Mouse (Mus musculus) midbrain, embryonic 16.5 days (tissue): ENCODE data around the gene Pde8a. TPM values are rescaled to one million over a fixed set of nuclear protein-coding genes. Genes with fewer than 3 reads are reported as not detected.

Experiments
- ATAC-seq: fragments of 200-750 bp; cut with Nextera tagmentation; 2 replicates; pipeline ENCODE4 v1.8.0; 2017; ENCODE audit warnings: moderate TSS enrichment
- H3K27ac ChIP-seq: fragments of 300-500 bp; sonication (generic); 2 replicates; pipeline ENCODE4 v1.5.1; 2014; ENCODE audit warnings: mild to moderate bottlenecking, low read length, mixed read lengths
- H3K27me3 ChIP-seq: fragments of 300-500 bp; sonication (generic); 2 replicates; pipeline ENCODE4 v1.6.1; 2014; ENCODE audit warnings: low read depth, low read length, mixed read lengths; ENCODE audit not compliant: control insufficient read depth, insufficient read depth
- H3K36me3 ChIP-seq: fragments of 300-500 bp; sonication (generic); 2 replicates; pipeline ENCODE4 v1.6.1; 2014; ENCODE audit warnings: mild to moderate bottlenecking, low read length, moderate library complexity, mixed read lengths; ENCODE audit not compliant: control insufficient read depth, insufficient read depth
- H3K4me1 ChIP-seq: fragments of 300-500 bp; sonication (generic); 2 replicates; pipeline ENCODE4 v1.6.1; 2014; ENCODE audit warnings: mild to moderate bottlenecking, low read length, mixed read lengths; ENCODE audit not compliant: control insufficient read depth, insufficient read depth
- H3K4me2 ChIP-seq: fragments of 300-500 bp; sonication (generic); 2 replicates; pipeline ENCODE4 v1.6.1; 2014; ENCODE audit warnings: mild to moderate bottlenecking, low read length, mixed read lengths
- H3K4me3 ChIP-seq: fragments of 300-500 bp; sonication (generic); 2 replicates; pipeline ENCODE4 v1.5.1; 2014; ENCODE audit warnings: low read depth, mild to moderate bottlenecking, low read length, moderate library complexity, mixed read lengths
- H3K9ac ChIP-seq: fragments of 300-500 bp; sonication (generic); 2 replicates; pipeline ENCODE4 v1.6.1; 2014; ENCODE audit warnings: low read depth, low read length, mixed read lengths
- H3K9me3 ChIP-seq: fragments of 300-500 bp; sonication (generic); replicated peaks from 2 replicates; pipeline ENCODE4 v1.6.1; 2014; ENCODE audit warnings: mild to moderate bottlenecking, low read length, mixed read lengths; ENCODE audit not compliant: control insufficient read depth, poor library complexity, severe bottlenecking
- WGBS: fragments of 180-500 bp; shearing (Covaris S2); extraction: QIAGEN DNeasy Blood & Tissue Kit; methylation state at CpG from one replicate; pipeline ENCODE4 v1.1.7; 2014; 5-methylcytosine and 5-hydroxymethylcytosine counted together
- polyA plus RNA-seq: library from polyadenylated mRNA; unstranded; fragments of >200 nt; fragmentation: Nextera tagmentation; extraction: Ambion mirVana; gene quantifications from 2 replicates; pipeline ENCODE4 v1.2.1, GENCODE M21; 2015

Pde8a gene
- polyA plus RNA-seq, 1 experiment from 2014 or later: 1.6 TPM

- H3K4me3 ChIP-seq: no peak overlapping the region
These were observed 128.2 kb downstream of the Pde8a start for GRCm38 (mm10) chr7:81341563-81341962.

GRCm38 (mm10) chr7:81342356-81343094, 129.1 kb downstream of the Pde8a start:
- Histone ChIP-seq H3K4me2 (peak overlapping the region; percentile 92), H3K9ac (peak overlapping the region; percentile 89), H3K36me3 (peaks cover 6% of the 10 kb centered on the region), H3K9me3 (no peaks in the 10 kb centered on the region), H3K4me3 (0 out of 2 replicates have a peak overlapping the region, but pooled peaks have one; percentile 79), H3K4me1 (peaks cover 25% of the 10 kb centered on the region), H3K27me3 (no peaks in the 10 kb centered on the region), H3K27ac (no peak overlapping the region)
- WGBS: 76% methylated on average over 8 of the region's 8 CpGs
- no peak for ATAC-seq

More at GRCm38 (mm10) chr7:81341563-81341962, 128.2 kb downstream of the Pde8a start:
- Histone ChIP-seq H3K36me3 (peaks cover 6% of the 10 kb centered on the region), H3K9me3 (no peaks in the 10 kb centered on the region), H3K27me3 (no peaks in the 10 kb centered on the region), H3K4me1 (peaks cover 25% of the 10 kb centered on the region), H3K27ac (no peak overlapping the region), H3K4me2 (no peak overlapping the region), H3K9ac (no peak overlapping the region)
- 48% methylated on average over 3 of the region's 3 CpGs for WGBS
- no peak for ATAC-seq

GRCm38 (mm10) chr7:81343316-81343715, 129.9 kb downstream of the Pde8a start:
- Histone ChIP-seq H3K9ac (peak overlapping the region; percentile 89), H3K27me3 (no peaks in the 10 kb centered on the region), H3K9me3 (no peaks in the 10 kb centered on the region), H3K27ac (no peak overlapping the region), H3K4me3 (peak overlapping the region; percentile 79), H3K4me2 (peak overlapping the region; percentile 92), H3K36me3 (peaks cover 6% of the 10 kb centered on the region), H3K4me1 (peaks cover 25% of the 10 kb centered on the region)
- no peak for ATAC-seq
- WGBS: 41% methylated on average over 8 of the region's 8 CpGs

- 16% methylated on average over 10 of the region's 10 CpGs for WGBS
- no peak for ATAC-seq
- H3K4me3 ChIP-seq: peak overlapping the region; percentile 79
These were observed 130.4 kb downstream of the Pde8a start for GRCm38 (mm10) chr7:81343831-81344230.

GRCm38 (mm10) chr7:81344544-81345446, 131.4 kb downstream of the Pde8a start, which contains the start of gene Rps17:
Gene Rps17, minus strand, starts transcription at chr7:81345254.
- peak; percentile 92 for ATAC-seq
- H3K9me3 ChIP-seq: no peaks in the 10 kb centered on the region
- peaks cover 6% of the 10 kb centered on the region for H3K36me3 ChIP-seq
- H3K9ac ChIP-seq: peak within 1 kb of the TSS; percentile 89
- H3K4me2 ChIP-seq: peak within 1 kb of the TSS; percentile 92
- peak within 1 kb of the TSS; percentile 72 for H3K27ac ChIP-seq
- peaks cover 25% of the 10 kb centered on the region for H3K4me1 ChIP-seq
- peak within 1 kb of the TSS; percentile 79 for H3K4me3 ChIP-seq
- H3K27me3 ChIP-seq: no peaks in the 10 kb centered on the region
- WGBS: under 1% methylated on average over 84 of the region's 85 CpGs

More at GRCm38 (mm10) chr7:81343831-81344230, 130.4 kb downstream of the Pde8a start:
- no peaks in the 10 kb centered on the region for H3K27me3 ChIP-seq
- peak overlapping the region; percentile 89 for H3K9ac ChIP-seq
- H3K4me1 ChIP-seq: peaks cover 25% of the 10 kb centered on the region
- no peak overlapping the region for H3K27ac ChIP-seq
- no peaks in the 10 kb centered on the region for H3K9me3 ChIP-seq
- H3K4me2 ChIP-seq: peak overlapping the region; percentile 92
- H3K36me3 ChIP-seq: peaks cover 6% of the 10 kb centered on the region

GRCm38 (mm10) chr7:81345447-81346170, 132.2 kb downstream of the Pde8a start:
- peak overlapping the region; percentile 45 for H3K27ac ChIP-seq
- 62% methylated on average over 15 of the region's 15 CpGs for WGBS
- 0 out of 2 replicates have a peak, but pooled peaks have one; percentile 18 for ATAC-seq

GRCm38 (mm10) chr7:81348206-81348605, 134.8 kb downstream of the Pde8a start:
- H3K4me3 ChIP-seq: no peak overlapping the region

More at GRCm38 (mm10) chr7:81345447-81346170, 132.2 kb downstream of the Pde8a start:
- Histone ChIP-seq H3K9me3 (no peaks in the 10 kb centered on the region), H3K4me3 (peak overlapping the region; percentile 79), H3K36me3 (peaks cover 4% of the 10 kb centered on the region), H3K4me2 (peak overlapping the region; percentile 57), H3K27me3 (no peaks in the 10 kb centered on the region; the same call in 1 of the 2 replicates), H3K9ac (peak overlapping the region; percentile 60), H3K4me1 (peaks cover 25% of the 10 kb centered on the region)

GRCm38 (mm10) chr7:81351826-81352225, 138.4 kb downstream of the Pde8a start:
- no peak overlapping the region for H3K4me2 ChIP-seq
- no peaks in the 10 kb centered on the region for H3K4me1 ChIP-seq
- H3K9ac ChIP-seq: no peak overlapping the region
- no peaks in the 10 kb centered on the region; the same call in 1 of the 2 replicates for H3K27me3 ChIP-seq
- WGBS: 83% methylated on average over 4 of the region's 4 CpGs
- H3K4me3 ChIP-seq: no peak overlapping the region
- no peak for ATAC-seq
- H3K9me3 ChIP-seq: no peaks in the 10 kb centered on the region
- H3K36me3 ChIP-seq: no peaks in the 10 kb centered on the region
- no peak overlapping the region for H3K27ac ChIP-seq

More at GRCm38 (mm10) chr7:81348206-81348605, 134.8 kb downstream of the Pde8a start:
- H3K9me3 ChIP-seq: no peaks in the 10 kb centered on the region
- no peak overlapping the region for H3K27ac ChIP-seq
- 43% methylated on average over 7 of the region's 7 CpGs for WGBS
- H3K9ac ChIP-seq: no peak overlapping the region
- H3K4me1 ChIP-seq: peaks cover 8% of the 10 kb centered on the region
- no peaks in the 10 kb centered on the region; the same call in 1 of the 2 replicates for H3K36me3 ChIP-seq
- ATAC-seq: no peak
- H3K4me2 ChIP-seq: no peak overlapping the region
- no peaks in the 10 kb centered on the region; the same call in 1 of the 2 replicates for H3K27me3 ChIP-seq
